Mouse (Mus musculus) C2C12 (cell line): ENCODE results near the gene Abl2.

Experiments
- CTCF ChIP-seq: IDR thresholded peaks from one replicate; pipeline ENCODE4 v1.5.1; 2011; ENCODE audit not compliant: control insufficient read depth, insufficient read depth, insufficient read length
- MYOG ChIP-seq: IDR thresholded peaks from one replicate; pipeline ENCODE4 v1.6.1; 2011; ENCODE audit not compliant: control insufficient read depth, insufficient read length; ENCODE audit errors: extremely low read depth
- USF1 ChIP-seq: IDR thresholded peaks from one replicate; pipeline ENCODE4 v1.6.1; 2011; ENCODE audit warnings: low read depth, mild to moderate bottlenecking, control low read depth, moderate library complexity

- no peak for TF ChIP-seq CTCF
- TF ChIP-seq USF1 = no peak
- TF ChIP-seq MYOG = no peak
Observed at GRCm38 (mm10) chr1:156626729-156627128, 68.1 kb downstream of the Abl2 start.
